Mouse (Mus musculus) lung, postnatal 25 days (tissue): ENCODE results near the gene Spag8.

Experiments used
- DNase-seq: peaks from one replicate; pipeline ENCODE4 v3.0.0; 2022; ENCODE audit warnings: low spot score

Gene Spag8

GRCm38 (mm10) chr4:43652726-43653125, 668 bp downstream of the Spag8 start:
- no peak for DNase-seq

- no peak for DNase-seq
These were observed 3.6 kb downstream of the Spag8 start for GRCm38 (mm10) chr4:43649783-43650182.

GRCm38 (mm10) chr4:43640491-43640890, 12.9 kb downstream of the Spag8 start:
- no peak for DNase-seq

- no peak for DNase-seq
These were observed 13.3 kb downstream of the Spag8 start for GRCm38 (mm10) chr4:43640076-43640475.

GRCm38 (mm10) chr4:43636751-43637150, 16.6 kb downstream of the Spag8 start:
- DNase-seq: no peak

- no peak for DNase-seq
These were observed 18.6 kb downstream of the Spag8 start for GRCm38 (mm10) chr4:43634621-43635374.

GRCm38 (mm10) chr4:43633736-43634135, 19.7 kb downstream of the Spag8 start:
- no peak for DNase-seq

GRCm38 (mm10) chr4:43633296-43633695, 20.1 kb downstream of the Spag8 start:
- no peak for DNase-seq

- DNase-seq: no peak
These were observed 21.2 kb downstream of the Spag8 start for GRCm38 (mm10) chr4:43631956-43632920.

GRCm38 (mm10) chr4:43631046-43631955, 22.1 kb downstream of the Spag8 start, which contains the start of gene Npr2:
TSS of gene Npr2 (plus strand) at chr4:43631935.
- peak; percentile 29 for DNase-seq

GRCm38 (mm10) chr4:43630671-43631045, 22.7 kb downstream of the Spag8 start:
- no peak for DNase-seq

GRCm38 (mm10) chr4:43630030-43630581, 23.3 kb downstream of the Spag8 start:
- DNase-seq: peak; percentile 90

GRCm38 (mm10) chr4:43629106-43629817, 24.1 kb downstream of the Spag8 start:
- no peak for DNase-seq

GRCm38 (mm10) chr4:43620146-43620778, 33.1 kb downstream of the Spag8 start:
- no peak for DNase-seq

- peak; percentile 43 for DNase-seq
These were observed 40.2 kb downstream of the Spag8 start for GRCm38 (mm10) chr4:43613060-43613730.

- DNase-seq: no peak
These were observed 40.9 kb downstream of the Spag8 start for GRCm38 (mm10) chr4:43612534-43612933.

GRCm38 (mm10) chr4:43604751-43605685, 48.4 kb downstream of the Spag8 start:
- DNase-seq: no peak

GRCm38 (mm10) chr4:43604099-43604498, 49.3 kb downstream of the Spag8 start:
- no peak for DNase-seq
